Mouse (Mus musculus): ENCODE measurements around the gene Fancc.

Fancc gene

GRCm38 (mm10) chr13:63421225-63421624 lies 75.9 kb downstream of the Fancc start:
- no peak for DNase-seq (ENCODE audit: low spot score)

- DNase-seq (ENCODE audit: low spot score): no peak
Measured at GRCm38 (mm10) chr13:63418148-63418547, 78.9 kb downstream of the Fancc start.

GRCm38 (mm10) chr13:63416824-63417223 lies 80.3 kb downstream of the Fancc start:
- no peak for DNase-seq (ENCODE audit: low spot score)

GRCm38 (mm10) chr13:63412662-63413061 lies 84.4 kb downstream of the Fancc start:
- no peak for DNase-seq (ENCODE audit: low spot score)

- no peak for DNase-seq (ENCODE audit: low spot score)
Measured at GRCm38 (mm10) chr13:63411310-63412022, 85.6 kb downstream of the Fancc start.

- no peak for DNase-seq (ENCODE audit: low spot score)
Measured at GRCm38 (mm10) chr13:63410578-63411298, 86.3 kb downstream of the Fancc start.

GRCm38 (mm10) chr13:63405151-63405550 lies 91.9 kb downstream of the Fancc start:
- no peak for DNase-seq (ENCODE audit: low spot score)

- DNase-seq (ENCODE audit: low spot score): no peak
Measured at GRCm38 (mm10) chr13:63404657-63405056, 92.4 kb downstream of the Fancc start.

GRCm38 (mm10) chr13:63402823-63403222 lies 94.3 kb downstream of the Fancc start:
- no peak for DNase-seq (ENCODE audit: low spot score)

GRCm38 (mm10) chr13:63400069-63400468 lies 97.0 kb downstream of the Fancc start:
- no peak for DNase-seq (ENCODE audit: low spot score)

GRCm38 (mm10) chr13:63397420-63397819 lies 99.7 kb downstream of the Fancc start:
- no peak for DNase-seq (ENCODE audit: low spot score)

- no peak for DNase-seq (ENCODE audit: low spot score)
Measured at GRCm38 (mm10) chr13:63394304-63395063, 102.6 kb downstream of the Fancc start.

GRCm38 (mm10) chr13:63385234-63385633 lies 111.8 kb downstream of the Fancc start:
- no peak for DNase-seq (ENCODE audit: low spot score)

GRCm38 (mm10) chr13:63384775-63385174 lies 112.3 kb downstream of the Fancc start:
- DNase-seq (ENCODE audit: low spot score): no peak

GRCm38 (mm10) chr13:63382206-63382605 lies 114.9 kb downstream of the Fancc start:
- DNase-seq (ENCODE audit: low spot score): no peak

- no peak for DNase-seq (ENCODE audit: low spot score)
Measured at GRCm38 (mm10) chr13:63373460-63374166, 123.5 kb downstream of the Fancc start.

- DNase-seq (ENCODE audit: low spot score): no peak
Measured at GRCm38 (mm10) chr13:63361755-63362154, 135.3 kb downstream of the Fancc start.

GRCm38 (mm10) chr13:63360111-63360885 lies 136.8 kb downstream of the Fancc start:
- no peak for DNase-seq (ENCODE audit: low spot score)

- no peak for DNase-seq (ENCODE audit: low spot score)
Measured at GRCm38 (mm10) chr13:63359393-63359792, 137.7 kb downstream of the Fancc start.

GRCm38 (mm10) chr13:63356558-63356957 lies 140.5 kb downstream of the Fancc start:
- peak; percentile 71 for DNase-seq (ENCODE audit: low spot score)

- DNase-seq (ENCODE audit: low spot score): no peak
Measured at GRCm38 (mm10) chr13:63356101-63356500, 141.0 kb downstream of the Fancc start.
